Mouse (Mus musculus): ENCODE measurements at regions not wholly inside any gene's neighbourhood (a gene's known extent, or its start where the extent isn't known, plus 50 kb on each side); places are given as distances from the start of the nearest gene placed in this dataset.

GRCm38 (mm10) chr2:158956888-158957287, 162.3 kb downstream of the Dhx35 start:
- Histone ChIP-seq H3K4me1 (no peaks in the 10 kb centered on the region), H3K9ac (no peak overlapping the region), H3K27ac (no peak overlapping the region), H3K9me3 (no peaks in the 10 kb centered on the region), H3K4me3 (replicated peaks) (no peak overlapping the region), H3K4me2 (no peak overlapping the region), H3K36me3 (no peaks in the 10 kb centered on the region), H3K27me3 (replicated peaks) (no peaks in the 10 kb centered on the region)
- no peak for ATAC-seq (ENCODE audit: insufficient read depth, low FRiP score, low read depth)
- WGBS: 37% methylated on average over 11 of the region's 11 CpGs

DNA sequence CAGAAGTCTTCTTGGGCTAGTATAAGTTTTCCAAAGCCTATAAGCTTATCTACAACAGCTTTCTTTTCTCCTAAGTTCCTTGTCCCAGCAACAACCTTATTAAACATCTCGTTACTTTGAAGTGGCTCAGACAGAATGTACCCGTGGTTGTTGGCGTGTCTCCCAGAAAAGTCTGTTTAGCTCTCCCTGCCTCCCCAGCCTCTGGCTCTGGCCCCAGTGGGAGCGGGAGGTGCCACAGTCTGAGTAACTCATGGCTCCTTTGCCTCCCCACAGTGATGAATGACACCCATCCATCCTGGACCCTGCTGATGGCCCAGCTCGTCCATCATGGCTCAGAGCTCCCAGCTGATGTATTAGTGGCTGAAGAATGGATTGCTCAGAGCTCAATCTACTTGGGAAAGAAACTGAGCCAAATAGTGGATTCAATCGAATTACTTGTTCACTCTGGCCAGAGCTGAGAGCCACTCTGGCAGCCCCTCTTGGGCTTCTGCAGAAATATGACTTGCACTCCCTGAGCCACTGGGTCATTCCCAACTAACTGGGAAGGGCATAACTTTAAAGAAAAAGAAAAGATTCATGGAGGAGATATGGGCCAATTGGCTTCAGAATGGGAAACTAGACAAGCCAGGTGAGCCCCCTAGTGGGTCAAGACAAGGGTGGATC, 170.5 kb downstream of the Dhx35 start:
- Histone ChIP-seq H3K27me3 (replicated peaks) (no peaks in the 10 kb centered on the region), H3K27ac (no peak overlapping the region), H3K9ac (no peak overlapping the region), H3K36me3 (no peaks in the 10 kb centered on the region), H3K9me3 (no peaks in the 10 kb centered on the region), H3K4me1 (no peaks in the 10 kb centered on the region), H3K4me3 (replicated peaks) (no peak overlapping the region), H3K4me2 (no peak overlapping the region)
- 53% methylated on average over 6 of the region's 6 CpGs for WGBS
- no peak for ATAC-seq (ENCODE audit: insufficient read depth, low FRiP score, low read depth)

DNA sequence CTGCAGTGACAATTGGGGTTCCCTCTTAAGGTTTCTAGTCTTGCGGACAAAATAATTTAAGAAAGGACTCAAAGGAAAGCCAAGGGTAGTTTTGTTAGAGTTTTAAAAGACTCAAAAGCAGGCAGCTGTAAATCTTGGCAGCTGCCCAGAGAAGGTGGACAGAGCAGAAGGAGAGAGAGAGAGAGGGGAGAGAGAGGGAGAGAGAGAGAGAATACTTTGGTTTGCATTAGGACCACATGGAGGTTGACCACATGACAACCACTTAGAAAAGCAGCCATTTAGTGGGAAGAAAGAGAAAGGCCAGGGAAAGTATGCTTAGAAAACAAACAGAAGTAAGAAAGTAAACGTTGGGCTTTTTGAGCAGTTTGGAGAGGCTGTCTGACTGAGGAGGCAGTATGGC, 177.6 kb downstream of the Dhx35 start:
- Histone ChIP-seq H3K4me2 (no peak overlapping the region), H3K36me3 (no peaks in the 10 kb centered on the region), H3K9me3 (no peaks in the 10 kb centered on the region), H3K27me3 (replicated peaks) (no peaks in the 10 kb centered on the region), H3K4me1 (no peaks in the 10 kb centered on the region), H3K9ac (no peak overlapping the region), H3K4me3 (replicated peaks) (no peak overlapping the region), H3K27ac (no peak overlapping the region)
- ATAC-seq (ENCODE audit: insufficient read depth, low FRiP score, low read depth): no peak
- 30% methylated on average over 2 of the region's 2 CpGs for WGBS

- Histone ChIP-seq H3K4me1 (no peaks in the 10 kb centered on the region), H3K4me2 (no peak overlapping the region), H3K4me3 (replicated peaks) (no peak overlapping the region), H3K9ac (no peak overlapping the region), H3K9me3 (no peaks in the 10 kb centered on the region), H3K36me3 (no peaks in the 10 kb centered on the region), H3K27me3 (replicated peaks) (no peaks in the 10 kb centered on the region), H3K27ac (no peak overlapping the region)
- no peak for ATAC-seq (ENCODE audit: insufficient read depth, low FRiP score, low read depth)
- 66% methylated on average over 17 of the region's 17 CpGs for WGBS
Measured at GRCm38 (mm10) chr2:158985529-158986148, 191.0 kb downstream of the Dhx35 start.

DNA sequence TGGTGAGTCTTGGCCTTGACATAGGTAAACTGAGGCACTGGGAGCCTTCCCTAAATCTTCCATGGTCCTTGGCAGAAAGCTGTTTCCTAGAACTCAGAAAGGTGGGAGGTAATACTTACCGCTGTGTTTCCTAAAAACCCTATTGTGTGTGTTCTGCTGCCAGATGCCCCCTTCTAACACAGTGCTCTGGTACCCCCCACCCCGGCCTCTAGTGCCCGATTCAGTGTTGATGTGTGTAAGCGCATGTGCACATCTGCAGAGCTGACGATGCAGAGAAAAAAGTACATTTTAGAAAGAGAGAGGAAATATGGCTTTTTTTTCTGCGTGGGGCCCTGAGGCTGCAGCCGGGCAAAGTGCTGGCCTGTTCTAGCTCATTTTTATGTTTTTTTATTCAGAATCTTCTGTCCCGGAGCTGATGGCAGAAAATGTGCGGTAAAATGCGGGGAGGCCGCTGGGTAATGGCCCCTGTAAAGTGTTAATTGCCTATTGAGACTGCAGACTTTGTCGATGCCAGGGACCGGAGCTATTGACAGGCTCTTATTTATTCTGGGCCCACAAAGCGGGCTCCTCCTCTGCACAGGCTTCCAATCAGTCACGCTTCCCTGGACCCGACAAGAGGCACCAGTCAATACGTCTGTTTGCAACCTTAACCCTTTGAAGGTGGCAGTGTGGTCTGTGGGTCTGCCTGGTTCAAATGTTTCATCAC, 208.0 kb downstream of the Dhx35 start:
- Histone ChIP-seq H3K27ac (no peak overlapping the region), H3K27me3 (replicated peaks) (no peaks in the 10 kb centered on the region), H3K36me3 (no peaks in the 10 kb centered on the region), H3K9me3 (no peaks in the 10 kb centered on the region), H3K4me1 (no peaks in the 10 kb centered on the region), H3K9ac (no peak overlapping the region), H3K4me2 (no peak overlapping the region), H3K4me3 (replicated peaks) (no peak overlapping the region)
- ATAC-seq (ENCODE audit: insufficient read depth, low FRiP score, low read depth): no peak
- 39% methylated on average over 17 of the region's 17 CpGs for WGBS

DNA sequence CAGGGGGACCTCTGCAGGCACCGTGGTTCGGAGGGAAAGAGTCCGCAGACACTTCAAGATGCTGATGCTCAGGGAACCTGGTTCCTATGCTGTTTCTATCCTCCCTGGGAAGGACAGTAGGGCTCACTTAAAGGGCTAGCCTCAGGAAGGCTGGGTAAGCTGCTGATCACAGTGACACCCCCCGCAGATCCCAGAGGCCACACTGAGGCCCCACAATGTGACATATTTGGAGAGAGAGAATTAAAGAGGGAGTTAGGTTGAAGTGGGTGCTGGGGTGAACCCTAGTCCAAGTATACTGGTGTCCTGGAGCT, 208.5 kb downstream of the Dhx35 start:
- H3K27ac ChIP-seq: no peak overlapping the region
- H3K9ac ChIP-seq: no peak overlapping the region
- H3K4me2 ChIP-seq: no peak overlapping the region
- H3K9me3 ChIP-seq: no peaks in the 10 kb centered on the region
- ATAC-seq (ENCODE audit: insufficient read depth, low FRiP score, low read depth): no peak
- no peaks in the 10 kb centered on the region for H3K4me1 ChIP-seq
- no peaks in the 10 kb centered on the region for H3K36me3 ChIP-seq
- 63% methylated on average over 4 of the region's 4 CpGs for WGBS
- H3K4me3 ChIP-seq (replicated peaks): no peak overlapping the region
- H3K27me3 ChIP-seq (replicated peaks): no peaks in the 10 kb centered on the region

- ATAC-seq (ENCODE audit: insufficient read depth, low FRiP score, low read depth): no peak
- no peak overlapping the region for H3K4me3 ChIP-seq (replicated peaks)
- no peaks in the 10 kb centered on the region for H3K36me3 ChIP-seq
- H3K4me2 ChIP-seq: no peak overlapping the region
- no peaks in the 10 kb centered on the region for H3K9me3 ChIP-seq
- WGBS: 72% methylated on average over 9 of the region's 9 CpGs
- H3K9ac ChIP-seq: no peak overlapping the region
- H3K4me1 ChIP-seq: no peaks in the 10 kb centered on the region
- no peaks in the 10 kb centered on the region for H3K27me3 ChIP-seq (replicated peaks)
- H3K27ac ChIP-seq: no peak overlapping the region
Measured at GRCm38 (mm10) chr2:159004417-159004816, 209.8 kb downstream of the Dhx35 start.

- no peak for ATAC-seq (ENCODE audit: insufficient read depth, low FRiP score, low read depth)
- Histone ChIP-seq H3K4me3 (replicated peaks) (no peak overlapping the region), H3K27me3 (replicated peaks) (no peaks in the 10 kb centered on the region), H3K4me2 (no peak overlapping the region), H3K9me3 (no peaks in the 10 kb centered on the region), H3K4me1 (no peaks in the 10 kb centered on the region), H3K27ac (no peak overlapping the region), H3K36me3 (no peaks in the 10 kb centered on the region), H3K9ac (no peak overlapping the region)
- 75% methylated on average over 4 of the region's 4 CpGs for WGBS
Measured at GRCm38 (mm10) chr2:159012725-159013124, 218.1 kb downstream of the Dhx35 start.

- Histone ChIP-seq H3K36me3 (no peaks in the 10 kb centered on the region), H3K9ac (no peak overlapping the region), H3K9me3 (no peaks in the 10 kb centered on the region), H3K4me2 (no peak overlapping the region), H3K27me3 (replicated peaks) (no peaks in the 10 kb centered on the region), H3K4me1 (no peaks in the 10 kb centered on the region), H3K27ac (no peak overlapping the region), H3K4me3 (replicated peaks) (no peak overlapping the region)
- no peak for ATAC-seq (ENCODE audit: insufficient read depth, low FRiP score, low read depth)
- WGBS: 65% methylated on average over 8 of the region's 8 CpGs
Measured at GRCm38 (mm10) chr2:159014553-159014952, 219.9 kb downstream of the Dhx35 start.

DNA sequence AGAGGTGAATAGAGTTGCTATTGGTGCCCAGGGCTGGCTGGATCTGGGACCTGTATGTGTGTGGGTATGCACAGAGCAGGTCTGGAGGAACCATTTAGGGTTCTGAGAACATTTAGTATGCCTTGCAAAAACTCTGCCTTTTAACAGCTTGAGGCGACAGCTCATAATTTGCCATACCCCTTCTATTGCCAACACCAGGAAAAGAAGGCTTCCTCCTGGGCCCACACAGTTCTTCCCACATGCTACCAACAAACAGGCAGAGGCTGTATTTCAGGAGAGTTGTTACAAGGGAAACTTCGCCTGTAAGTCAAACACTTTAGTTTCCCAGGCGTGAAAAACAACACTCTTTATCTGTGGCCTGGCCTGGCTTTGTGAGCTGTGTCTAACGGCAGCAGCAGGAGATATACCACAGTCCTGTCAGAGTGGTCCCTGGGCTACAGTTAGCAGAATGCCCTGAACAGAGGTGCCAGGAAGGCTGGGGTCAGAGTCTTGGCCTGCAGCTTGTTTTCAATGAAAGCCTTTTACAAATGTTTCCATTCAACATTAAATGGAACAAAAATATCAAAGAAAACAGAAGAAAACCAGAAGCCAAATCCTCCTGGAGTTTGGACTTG, 225.4 kb downstream of the Dhx35 start:
- H3K9me3 ChIP-seq: no peaks in the 10 kb centered on the region
- H3K27me3 ChIP-seq (replicated peaks): no peaks in the 10 kb centered on the region
- no peaks in the 10 kb centered on the region for H3K36me3 ChIP-seq
- no peak overlapping the region for H3K4me3 ChIP-seq (replicated peaks)
- H3K4me1 ChIP-seq: no peaks in the 10 kb centered on the region
- no peak overlapping the region for H3K9ac ChIP-seq
- ATAC-seq (ENCODE audit: insufficient read depth, low FRiP score, low read depth): no peak
- no peak overlapping the region for H3K27ac ChIP-seq
- 46% methylated on average over 4 of the region's 4 CpGs for WGBS
- no peak overlapping the region for H3K4me2 ChIP-seq

DNA sequence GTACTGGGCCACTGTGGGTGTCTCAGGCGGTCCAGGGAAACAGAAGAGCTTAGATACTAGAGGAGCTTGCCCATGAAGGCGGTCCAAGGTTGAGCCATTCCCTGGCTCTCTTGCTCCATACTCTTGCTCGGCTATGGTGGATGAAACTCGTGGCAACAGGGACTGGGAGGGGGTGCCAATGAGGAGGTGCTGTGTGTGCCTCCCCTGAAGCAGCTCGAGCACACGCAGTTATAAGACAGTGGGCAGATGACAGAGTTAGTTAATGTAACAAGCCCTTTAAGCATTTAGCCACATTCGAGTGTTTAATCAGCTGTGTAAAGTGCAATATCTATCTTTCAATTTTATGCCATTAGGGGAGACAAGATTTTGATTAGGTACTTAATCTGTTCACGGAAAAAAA, 237.5 kb downstream of the Dhx35 start:
- no peak overlapping the region for H3K4me2 ChIP-seq
- no peaks in the 10 kb centered on the region for H3K4me1 ChIP-seq
- H3K36me3 ChIP-seq: no peaks in the 10 kb centered on the region
- H3K27ac ChIP-seq: no peak overlapping the region
- no peak overlapping the region for H3K4me3 ChIP-seq (replicated peaks)
- no peak for ATAC-seq (ENCODE audit: insufficient read depth, low FRiP score, low read depth)
- H3K9ac ChIP-seq: no peak overlapping the region
- WGBS: 69% methylated on average over 8 of the region's 8 CpGs
- no peaks in the 10 kb centered on the region for H3K27me3 ChIP-seq (replicated peaks)
- H3K9me3 ChIP-seq: no peaks in the 10 kb centered on the region

DNA sequence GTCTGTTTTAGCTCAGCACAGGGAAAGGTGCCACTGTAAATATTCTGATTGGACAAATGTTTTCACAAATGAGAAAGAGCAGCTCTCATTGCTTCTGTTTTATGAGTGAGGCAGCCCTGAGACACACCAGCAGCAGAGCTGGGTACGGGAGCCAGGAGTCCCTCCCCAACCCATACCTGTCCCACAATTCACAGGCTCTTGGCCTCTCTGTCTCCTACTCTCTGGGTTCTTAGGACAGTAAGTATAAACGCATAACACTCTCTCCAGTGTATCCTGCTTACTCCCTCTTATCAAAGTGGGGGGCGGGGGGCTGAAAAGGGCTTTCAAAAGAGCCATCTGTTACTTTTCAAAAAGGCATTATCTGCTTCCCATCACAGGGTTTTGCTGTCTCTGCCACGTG, 245.3 kb downstream of the Dhx35 start:
- 18% methylated on average over 4 of the region's 4 CpGs for WGBS
- no peak overlapping the region for H3K4me2 ChIP-seq
- H3K9ac ChIP-seq: no peak overlapping the region
- H3K27ac ChIP-seq: no peak overlapping the region
- no peaks in the 10 kb centered on the region for H3K36me3 ChIP-seq
- no peak overlapping the region for H3K4me3 ChIP-seq (replicated peaks)
- ATAC-seq (ENCODE audit: insufficient read depth, low FRiP score, low read depth): no peak
- no peaks in the 10 kb centered on the region for H3K27me3 ChIP-seq (replicated peaks)
- no peaks in the 10 kb centered on the region for H3K4me1 ChIP-seq
- no peaks in the 10 kb centered on the region for H3K9me3 ChIP-seq
